Mouse (Mus musculus) neural tube, embryonic 11.5 days (tissue): ENCODE measurements around the gene Toe1. TPM values are rescaled to one million over a fixed set of nuclear protein-coding genes. Genes with fewer than 3 reads are reported as not detected.

Experiments
- ATAC-seq: fragments of 200-750 bp; cut with Nextera tagmentation; 2 replicates; pipeline ENCODE4 v1.8.0; 2017; ENCODE audit warnings: moderate number of reproducible peaks, mild to moderate bottlenecking, moderate TSS enrichment, moderate library complexity; ENCODE audit not compliant: insufficient read depth, low FRiP score, low TSS enrichment
- DNase-seq: peaks from one replicate; pipeline ENCODE4 v3.0.0-alpha.2; 2015; ENCODE audit warnings: low spot score
- H3K27ac ChIP-seq: fragments of 300-500 bp; sonication (generic); 2 replicates; pipeline ENCODE4 v1.5.1; 2014; ENCODE audit warnings: low read depth, mild to moderate bottlenecking, low read length
- H3K27me3 ChIP-seq: fragments of 300-500 bp; sonication (generic); 2 replicates; pipeline ENCODE4 v1.6.1; 2014; ENCODE audit warnings: mild to moderate bottlenecking, low read length, mixed read lengths; ENCODE audit not compliant: control insufficient read depth, insufficient read depth
- H3K36me3 ChIP-seq: fragments of 300-500 bp; sonication (generic); 2 replicates; pipeline ENCODE4 v1.6.1; 2014; ENCODE audit warnings: mild to moderate bottlenecking, low read length, moderate library complexity, mixed read lengths; ENCODE audit not compliant: control insufficient read depth, insufficient read depth
- H3K4me1 ChIP-seq: fragments of 300-500 bp; sonication (generic); 2 replicates; pipeline ENCODE4 v1.6.1; 2014; ENCODE audit warnings: low read length, mixed read lengths; ENCODE audit not compliant: control insufficient read depth, insufficient read depth
- H3K4me2 ChIP-seq: fragments of 300-500 bp; sonication (generic); 2 replicates; pipeline ENCODE4 v1.6.1; 2014; ENCODE audit warnings: low read depth, mild to moderate bottlenecking, moderate library complexity
- H3K4me3 ChIP-seq: fragments of 300-500 bp; sonication (generic); 2 replicates; pipeline ENCODE4 v1.5.1; 2014; ENCODE audit warnings: low read depth, low read length
- H3K9ac ChIP-seq: fragments of 300-500 bp; sonication (generic); 2 replicates; pipeline ENCODE4 v1.6.1; 2014; ENCODE audit warnings: mild to moderate bottlenecking, low read length
- H3K9me3 ChIP-seq: fragments of 300-500 bp; sonication (generic); 2 replicates; pipeline ENCODE4 v1.6.1; 2016; ENCODE audit warnings: low read length; ENCODE audit not compliant: control insufficient read depth
- WGBS: fragments of 180-500 bp; shearing (Covaris S2); extraction: QIAGEN DNeasy Blood & Tissue Kit; methylation state at CpG from one replicate; pipeline ENCODE4 v1.1.7; 2014; 5-methylcytosine and 5-hydroxymethylcytosine counted together
- polyA plus RNA-seq: library from polyadenylated mRNA; unstranded; fragments of >200 nt; fragmentation: Nextera tagmentation; extraction: Ambion mirVana; gene quantifications from 2 replicates; pipeline ENCODE4 v1.2.1, GENCODE M21; 2014

The Toe1 gene
- polyA plus RNA-seq, 1 experiment from 2014 or later: 34.8 TPM

- Histone ChIP-seq H3K27me3 (no peaks in the 10 kb centered on the region), H3K4me3 (no peak overlapping the region), H3K4me1 (peaks cover 8% of the 10 kb centered on the region), H3K36me3 (no peaks in the 10 kb centered on the region), H3K4me2 (no peak overlapping the region), H3K27ac (no peak overlapping the region), H3K9me3 (no peaks in the 10 kb centered on the region), H3K9ac (no peak overlapping the region)
- no peak for ATAC-seq
- WGBS: 23% methylated on average over 2 of the region's 2 CpGs
- no peak for DNase-seq
Measured at GRCm38 (mm10) chr4:116781366-116781765, 26.1 kb downstream of the Toe1 start.

- no peak overlapping the region for H3K4me2 ChIP-seq
- no peaks in the 10 kb centered on the region for H3K9me3 ChIP-seq
- H3K36me3 ChIP-seq: no peaks in the 10 kb centered on the region
- ATAC-seq (no peak), DNase-seq (no peak)
- no peak overlapping the region for H3K4me3 ChIP-seq
- H3K27me3 ChIP-seq: no peaks in the 10 kb centered on the region
- peaks cover 8% of the 10 kb centered on the region for H3K4me1 ChIP-seq
- no peak overlapping the region for H3K9ac ChIP-seq
- 82% methylated on average over 2 of the region's 2 CpGs for WGBS
- H3K27ac ChIP-seq: no peak overlapping the region
Measured at GRCm38 (mm10) chr4:116780541-116780940, 26.9 kb downstream of the Toe1 start.

- 85% methylated on average over 3 of the region's 3 CpGs for WGBS
- no peaks in the 10 kb centered on the region for H3K27me3 ChIP-seq
- H3K4me2 ChIP-seq: no peak overlapping the region
- ATAC-seq: no peak
- no peak overlapping the region for H3K27ac ChIP-seq
- H3K36me3 ChIP-seq: no peaks in the 10 kb centered on the region
- DNase-seq: no peak
- no peaks in the 10 kb centered on the region for H3K9me3 ChIP-seq
- no peak overlapping the region for H3K9ac ChIP-seq
- H3K4me3 ChIP-seq: no peak overlapping the region
- H3K4me1 ChIP-seq: peaks cover 2% of the 10 kb centered on the region
Measured at GRCm38 (mm10) chr4:116777079-116777478, 30.4 kb downstream of the Toe1 start.

GRCm38 (mm10) chr4:116776391-116776790 is 31.0 kb downstream of the Toe1 start:
- Histone ChIP-seq H3K9ac (no peak overlapping the region), H3K27me3 (no peaks in the 10 kb centered on the region), H3K36me3 (no peaks in the 10 kb centered on the region), H3K27ac (no peak overlapping the region), H3K4me1 (no peaks in the 10 kb centered on the region), H3K9me3 (no peaks in the 10 kb centered on the region), H3K4me2 (no peak overlapping the region), H3K4me3 (no peak overlapping the region)
- DNase-seq: no peak
- WGBS: 94% methylated on average over 5 of the region's 5 CpGs
- ATAC-seq: no peak

GRCm38 (mm10) chr4:116769060-116769459 is 38.4 kb downstream of the Toe1 start:
- Histone ChIP-seq H3K36me3 (no peaks in the 10 kb centered on the region), H3K27me3 (no peaks in the 10 kb centered on the region), H3K9me3 (no peaks in the 10 kb centered on the region), H3K4me3 (no peak overlapping the region), H3K27ac (no peak overlapping the region), H3K4me1 (no peaks in the 10 kb centered on the region), H3K4me2 (no peak overlapping the region), H3K9ac (no peak overlapping the region)
- ATAC-seq: no peak
- no peak for DNase-seq

- Histone ChIP-seq H3K27ac (no peak overlapping the region), H3K36me3 (no peaks in the 10 kb centered on the region), H3K4me3 (no peak overlapping the region), H3K27me3 (no peaks in the 10 kb centered on the region), H3K9me3 (no peaks in the 10 kb centered on the region), H3K4me2 (no peak overlapping the region), H3K4me1 (no peaks in the 10 kb centered on the region), H3K9ac (no peak overlapping the region)
- ATAC-seq (no peak), DNase-seq (no peak)
- WGBS: 89% methylated on average over 5 of the region's 5 CpGs
Measured at GRCm38 (mm10) chr4:116768510-116768909, 38.9 kb downstream of the Toe1 start.

- H3K4me2 ChIP-seq: no peak overlapping the region
- ATAC-seq (no peak), DNase-seq (no peak)
- no peak overlapping the region for H3K27ac ChIP-seq
- H3K36me3 ChIP-seq: no peaks in the 10 kb centered on the region
- H3K9me3 ChIP-seq: no peaks in the 10 kb centered on the region
- H3K9ac ChIP-seq: no peak overlapping the region
- H3K27me3 ChIP-seq: no peaks in the 10 kb centered on the region
- H3K4me3 ChIP-seq: no peak overlapping the region
- H3K4me1 ChIP-seq: no peaks in the 10 kb centered on the region
- 89% methylated on average over 5 of the region's 5 CpGs for WGBS
Measured at GRCm38 (mm10) chr4:116764001-116764400, 43.4 kb downstream of the Toe1 start.

GRCm38 (mm10) chr4:116761914-116762313 is 45.5 kb downstream of the Toe1 start:
- Histone ChIP-seq H3K4me3 (no peak overlapping the region), H3K4me1 (no peaks in the 10 kb centered on the region), H3K27ac (no peak overlapping the region), H3K27me3 (no peaks in the 10 kb centered on the region), H3K9ac (no peak overlapping the region), H3K9me3 (no peaks in the 10 kb centered on the region), H3K4me2 (no peak overlapping the region), H3K36me3 (no peaks in the 10 kb centered on the region)
- no peak for ATAC-seq
- WGBS: 86% methylated on average over 2 of the region's 2 CpGs
- no peak for DNase-seq

- Histone ChIP-seq H3K4me3 (no peak overlapping the region), H3K4me2 (no peak overlapping the region), H3K9ac (no peak overlapping the region), H3K9me3 (no peaks in the 10 kb centered on the region), H3K27ac (no peak overlapping the region), H3K27me3 (no peaks in the 10 kb centered on the region), H3K36me3 (no peaks in the 10 kb centered on the region), H3K4me1 (no peaks in the 10 kb centered on the region)
- 94% methylated on average over 2 of the region's 2 CpGs for WGBS
- DNase-seq (no peak), ATAC-seq (no peak)
Measured at GRCm38 (mm10) chr4:116749750-116750149, 57.7 kb downstream of the Toe1 start.
